ENCODE assay signal across 14 mouse cellular contexts in genomic region chr15:80078058-80078814, GRCm38 (mm10). TPM values are rescaled to one million over a fixed set of nuclear protein-coding genes. Genes with fewer than 3 reads are reported as not detected.
DNase-seq lines count a peak whose midpoint lies in the region; ATAC-seq and TF ChIP-seq lines count a peak whose summit lies in the region.
"Had no signal": no experiment of that assay in that cellular context is flagged by ENCODE, and none has a peak within 500 bp of the region (broad histone marks: within the 10 kb centered on the region; RNA-seq: fewer than 3 reads in every experiment).

No protein-coding gene starts in this region.

- TF ChIP-seq POLR2A in lung, adult 2 months (IDR thresholded peaks at IDR 0.05; ENCODE audit: borderline replicate concordance, extremely low read depth, low read depth, low read length): no peak
- TF ChIP-seq POLR2A in small intestine, adult 2 months (IDR thresholded peaks at IDR 0.05; ENCODE audit: low read depth, low read length): no peak

- TF ChIP-seq CTCF in heart, postnatal 0 days (IDR thresholded peaks at IDR 0.05; ENCODE audit: low read depth): peak; percentile 25; the same call in 1 of the 2 replicates
- TF ChIP-seq CTCF in lung, postnatal 0 days (IDR thresholded peaks at IDR 0.05): peak; percentile 33; the same call in 1 of the 2 replicates
- TF ChIP-seq CTCF in lung, adult 2 months (IDR thresholded peaks at IDR 0.05; ENCODE audit: insufficient read depth, low read length): no peak
- TF ChIP-seq CTCF in small intestine, adult 2 months (IDR thresholded peaks at IDR 0.05; ENCODE audit: extremely low read depth, insufficient read length, insufficient replicate concordance, low read depth, low read length): 0 out of 2 replicates have a peak, but pooled peaks have one; percentile 14

- 0 out of 2 replicates have a peak, but pooled peaks have one; percentile 8 for ATAC-seq in heart, postnatal 0 days (ENCODE audit: insufficient read depth, low read depth)
- ATAC-seq in lung, postnatal 0 days: no peak
- ATAC-seq in forebrain, embryonic 14.5 days: no peak
- no peak for ATAC-seq in neural tube, embryonic 15.5 days (ENCODE audit: low FRiP score)

- no peaks in the 10 kb centered on the region for H3K9me3 ChIP-seq in heart, postnatal 0 days (replicated peaks; ENCODE audit: control insufficient read depth, low read length)
- no peaks in the 10 kb centered on the region for H3K9me3 ChIP-seq in lung, postnatal 0 days (ENCODE audit: low read length)
- H3K9me3 ChIP-seq in forebrain, embryonic 14.5 days (replicated peaks; ENCODE audit: control insufficient read depth, low read length): no peaks in the 10 kb centered on the region
- no peaks in the 10 kb centered on the region for H3K9me3 ChIP-seq in neural tube, embryonic 15.5 days (replicated peaks)
- H3K9me3 ChIP-seq: embryonic facial prominence, embryonic 15.5 days; hindbrain, embryonic 12.5 days; neural tube, embryonic 12.5 days had no signal

- no peak overlapping the region for H3K27ac ChIP-seq in heart, postnatal 0 days (ENCODE audit: low read depth)
- no peak overlapping the region for H3K27ac ChIP-seq in lung, postnatal 0 days (ENCODE audit: low read length)
- H3K27ac ChIP-seq in small intestine, adult 2 months (ENCODE audit: insufficient read depth, low read depth, low read length): no peak overlapping the region
- H3K27ac ChIP-seq in forebrain, embryonic 14.5 days (ENCODE audit: low read depth, low read length): no peak overlapping the region
- no peak overlapping the region for H3K27ac ChIP-seq in neural tube, embryonic 15.5 days (replicated peaks)
- H3K27ac ChIP-seq: embryonic facial prominence, embryonic 15.5 days; hindbrain, embryonic 12.5 days; neural tube, embryonic 12.5 days had no signal

- no peak overlapping the region for H3K9ac ChIP-seq in heart, postnatal 0 days (replicated peaks; ENCODE audit: low read depth, low read length)
- no peak overlapping the region for H3K9ac ChIP-seq in lung, postnatal 0 days (replicated peaks; ENCODE audit: low read depth)
- no peak overlapping the region for H3K9ac ChIP-seq in forebrain, embryonic 14.5 days (ENCODE audit: low read length)
- H3K9ac ChIP-seq in neural tube, embryonic 15.5 days (replicated peaks): no peak overlapping the region
- H3K9ac ChIP-seq: embryonic facial prominence, embryonic 15.5 days; hindbrain, embryonic 12.5 days; neural tube, embryonic 12.5 days had no signal

- H3K36me3 ChIP-seq in heart, postnatal 0 days (replicated peaks; ENCODE audit: control insufficient read depth, insufficient read depth, low read length): peaks cover 52% of the 10 kb centered on the region
- peaks cover 30% of the 10 kb centered on the region for H3K36me3 ChIP-seq in lung, postnatal 0 days (ENCODE audit: insufficient read depth, low read length)
- peaks cover 46% of the 10 kb centered on the region for H3K36me3 ChIP-seq in small intestine, adult 2 months (ENCODE audit: control insufficient read depth, insufficient read depth, low read length)
- H3K36me3 ChIP-seq in forebrain, embryonic 14.5 days (ENCODE audit: control insufficient read depth, insufficient read depth, low read length): peaks cover 61% of the 10 kb centered on the region
- peaks cover 55% of the 10 kb centered on the region for H3K36me3 ChIP-seq in neural tube, embryonic 15.5 days

- H3K4me1 ChIP-seq in heart, postnatal 0 days (ENCODE audit: control insufficient read depth, insufficient read depth): 0 out of 2 replicates have a peak, but pooled peaks cover 13% of the 10 kb centered on the region
- peaks cover 13% of the 10 kb centered on the region; the same call in 1 of the 2 replicates for H3K4me1 ChIP-seq in lung, postnatal 0 days (ENCODE audit: insufficient read depth, low read depth, low read length)
- H3K4me1 ChIP-seq in lung, adult 2 months (ENCODE audit: control insufficient read depth, insufficient read depth, low read length): peaks cover 8% of the 10 kb centered on the region
- H3K4me1 ChIP-seq in small intestine, adult 2 months (ENCODE audit: control insufficient read depth, insufficient read depth, insufficient read length, low read length): peaks cover 13% of the 10 kb centered on the region
- peaks cover 12% of the 10 kb centered on the region for H3K4me1 ChIP-seq in forebrain, embryonic 14.5 days (ENCODE audit: control insufficient read depth, insufficient read depth, low read length)
- H3K4me1 ChIP-seq in neural tube, embryonic 15.5 days: peaks cover 30% of the 10 kb centered on the region

- H3K4me3 ChIP-seq in heart, postnatal 0 days (ENCODE audit: low read depth, low read length): no peak overlapping the region
- no peak overlapping the region for H3K4me3 ChIP-seq in lung, postnatal 0 days (ENCODE audit: low read depth, low read length)
- H3K4me3 ChIP-seq in lung, adult 2 months (replicated peaks; ENCODE audit: extremely low read depth, low read depth, low read length): no peak overlapping the region
- H3K4me3 ChIP-seq in small intestine, adult 2 months (ENCODE audit: low read depth, low read length): no peak overlapping the region
- no peak overlapping the region for H3K4me3 ChIP-seq in forebrain, embryonic 14.5 days (ENCODE audit: low read depth, low read length)
- H3K4me3 ChIP-seq in neural tube, embryonic 15.5 days (replicated peaks): no peak overlapping the region
- H3K4me3 ChIP-seq: embryonic facial prominence, embryonic 15.5 days; hindbrain, embryonic 12.5 days; neural tube, embryonic 12.5 days had no signal

- DNase-seq in heart, postnatal 0 days (ENCODE audit: low spot score): no peak
- no peak for DNase-seq in heart, adult 9 months (ENCODE audit: low spot score in 2 of 2)
- DNase-seq in lung, postnatal 0 days (ENCODE audit: low spot score): no peak
- no peak for DNase-seq in lung, adult 2 months
- DNase-seq in R1 (ENCODE audit: low read depth, low spot score): peak; percentile 62
- no peak for DNase-seq in forebrain, embryonic 14.5 days (ENCODE audit: low spot score)
- DNase-seq: cerebellum, postnatal 10 days; left cerebral cortex, postnatal 4 days; right cerebral cortex, postnatal 25 days had no signal

- 58% methylated on average over 11 of the region's 11 CpGs for WGBS in heart, postnatal 0 days
- WGBS in lung, postnatal 0 days: 67% methylated on average over 11 of the region's 11 CpGs
- 68% methylated on average over 11 of the region's 11 CpGs for WGBS in lung, adult 2 months
- WGBS in small intestine, adult 2 months: 71% methylated on average over 11 of the region's 11 CpGs
- WGBS in forebrain, embryonic 14.5 days: 76% methylated on average over 11 of the region's 11 CpGs
- 76% methylated on average over 11 of the region's 11 CpGs for WGBS in neural tube, embryonic 15.5 days

- H3K27me3 ChIP-seq in heart, postnatal 0 days (ENCODE audit: control insufficient read depth, insufficient read depth, low read length): no peaks in the 10 kb centered on the region
- no peaks in the 10 kb centered on the region for H3K27me3 ChIP-seq in lung, postnatal 0 days (replicated peaks; ENCODE audit: insufficient read depth, low read length)
- H3K27me3 ChIP-seq in small intestine, adult 2 months (ENCODE audit: control insufficient read depth, insufficient read depth, low read length): no peaks in the 10 kb centered on the region
- no peaks in the 10 kb centered on the region for H3K27me3 ChIP-seq in forebrain, embryonic 14.5 days (replicated peaks; ENCODE audit: control insufficient read depth, insufficient read depth, low read length)
- H3K27me3 ChIP-seq in neural tube, embryonic 15.5 days (replicated peaks): no peaks in the 10 kb centered on the region
- H3K27me3 ChIP-seq: embryonic facial prominence, embryonic 15.5 days; hindbrain, embryonic 12.5 days; neural tube, embryonic 12.5 days had no signal

- no peak for TF ChIP-seq EP300 in heart, postnatal 0 days (IDR thresholded peaks at IDR 0.05; ENCODE audit: low read depth)
- TF ChIP-seq EP300 in lung, postnatal 0 days (IDR thresholded peaks at IDR 0.05): no peak

- no peak overlapping the region for H3K4me2 ChIP-seq in heart, postnatal 0 days (ENCODE audit: low read depth, low read length)
- H3K4me2 ChIP-seq in lung, postnatal 0 days (replicated peaks; ENCODE audit: low read depth, low read length): no peak overlapping the region
- no peak overlapping the region for H3K4me2 ChIP-seq in forebrain, embryonic 14.5 days (ENCODE audit: low read length)
- no peak overlapping the region for H3K4me2 ChIP-seq in neural tube, embryonic 15.5 days
- H3K4me2 ChIP-seq: embryonic facial prominence, embryonic 15.5 days; hindbrain, embryonic 12.5 days; neural tube, embryonic 12.5 days had no signal

RNA-seq across cellular contexts. Expression of gene Syngr1, which starts 12.9 kb away (rescaled TPM):
- total RNA-seq in heart, postnatal 0 days (2014; rRNA removed; ENCODE audit: low replicate concordance): 104 and 144 TPM in 2 replicates
- 140 and 150 TPM in 2 replicates for polyA plus RNA-seq in heart, postnatal 0 days (2015; fragmentation: Nextera tagmentation; extraction: Ambion mirVana)
- polyA plus RNA-seq in lung, postnatal 0 days (2015; fragmentation: Nextera tagmentation; extraction: Ambion mirVana): 34.4 and 35.3 TPM in 2 replicates
- polyA plus RNA-seq in lung, adult 2 months (2012; rRNA removed): 44.1 and 50.9 TPM in 2 replicates
- polyA plus RNA-seq in small intestine, adult 2 months (2012; rRNA removed): 13.4 and 29.1 TPM in 2 replicates
- polyA plus RNA-seq in forebrain, embryonic 14.5 days (2014; fragmentation: Nextera tagmentation; extraction: Ambion mirVana): 28.8 and 30.1 TPM in 2 replicates
- 59.3 and 64.6 TPM in 2 replicates for polyA plus RNA-seq in neural tube, embryonic 15.5 days (2015; fragmentation: Nextera tagmentation; extraction: Ambion mirVana)

RNA-seq across cellular contexts. Expression of gene Rpl3, which starts 13.4 kb away (rescaled TPM):
- 763 and 766 TPM in 2 replicates for total RNA-seq in heart, postnatal 0 days (2014; rRNA removed; ENCODE audit: low replicate concordance)
- polyA plus RNA-seq in heart, postnatal 0 days (2015; fragmentation: Nextera tagmentation; extraction: Ambion mirVana): 480 and 487 TPM in 2 replicates
- polyA plus RNA-seq in lung, postnatal 0 days (2015; fragmentation: Nextera tagmentation; extraction: Ambion mirVana): 554 and 577 TPM in 2 replicates
- 369 and 428 TPM in 2 replicates for polyA plus RNA-seq in lung, adult 2 months (2012; rRNA removed)
- 129 and 298 TPM in 2 replicates for polyA plus RNA-seq in small intestine, adult 2 months (2012; rRNA removed)
- polyA plus RNA-seq in forebrain, embryonic 14.5 days (2014; fragmentation: Nextera tagmentation; extraction: Ambion mirVana): 768 and 902 TPM in 2 replicates
- polyA plus RNA-seq in neural tube, embryonic 15.5 days (2015; fragmentation: Nextera tagmentation; extraction: Ambion mirVana): 526 and 732 TPM in 2 replicates

RNA-seq across cellular contexts. Expression of gene Tab1, which starts 54.7 kb away (rescaled TPM):
- 37.3 and 41.2 TPM in 2 replicates for total RNA-seq in heart, postnatal 0 days (2014; rRNA removed; ENCODE audit: low replicate concordance)
- polyA plus RNA-seq in heart, postnatal 0 days (2015; fragmentation: Nextera tagmentation; extraction: Ambion mirVana): 25.0 and 29.1 TPM in 2 replicates
- polyA plus RNA-seq in lung, postnatal 0 days (2015; fragmentation: Nextera tagmentation; extraction: Ambion mirVana): 18.1 and 19.1 TPM in 2 replicates
- polyA plus RNA-seq in lung, adult 2 months (2012; rRNA removed): 19.1 and 23.5 TPM in 2 replicates
- 14.7 and 28.6 TPM in 2 replicates for polyA plus RNA-seq in small intestine, adult 2 months (2012; rRNA removed)
- polyA plus RNA-seq in forebrain, embryonic 14.5 days (2014; fragmentation: Nextera tagmentation; extraction: Ambion mirVana): 33.1 and 36.6 TPM in 2 replicates
- polyA plus RNA-seq in neural tube, embryonic 15.5 days (2015; fragmentation: Nextera tagmentation; extraction: Ambion mirVana): 35.9 and 37.4 TPM in 2 replicates
